8 mouse cellular contexts compared by ENCODE assay signal in genomic region chr2:118179472-118179871, GRCm38 (mm10).
A peak's percentile ranks its signal among the peaks of the same experiment; 100 is the strongest.
DNase-seq lines count a peak whose midpoint lies in the region; ATAC-seq lines count a peak whose summit lies in the region.

No protein-coding gene starts in this region.

- no peaks in the 10 kb centered on the region for H3K36me3 ChIP-seq in heart, embryonic 16.5 days (ENCODE audit: control insufficient read depth, insufficient read depth)
- H3K36me3 ChIP-seq in limb, embryonic 11.5 days (ENCODE audit: control insufficient read depth, insufficient read depth, low read length) = no peaks in the 10 kb centered on the region
- H3K36me3 ChIP-seq in neural tube, embryonic 15.5 days = no peaks in the 10 kb centered on the region

- H3K9ac ChIP-seq in heart, embryonic 16.5 days (ENCODE audit: low read length) = peak overlapping the region; percentile 25; the same call in 1 of the 2 replicates
- H3K9ac ChIP-seq in limb, embryonic 11.5 days (ENCODE audit: low read length) = no peak overlapping the region
- no peak overlapping the region for H3K9ac ChIP-seq in neural tube, embryonic 15.5 days (replicated peaks)

- peak; percentile 14 for DNase-seq in heart, adult 8-10 months (ENCODE audit: low spot score)
- no peak for DNase-seq in heart, postnatal 25 days (ENCODE audit: low spot score)
- peak; percentile 46 for DNase-seq in limb, embryonic 11.5 days (ENCODE audit: low spot score)
- no peak for DNase-seq in frontal cortex, postnatal 10 days (ENCODE audit: low spot score in 2 of 2)
- DNase-seq in B cell, adult 2 months = no peak
- no peak for DNase-seq in adrenal gland, postnatal 25 days

- no peaks in the 10 kb centered on the region for H3K27me3 ChIP-seq in heart, embryonic 16.5 days (ENCODE audit: control insufficient read depth, insufficient read depth, low read length)
- no peaks in the 10 kb centered on the region for H3K27me3 ChIP-seq in limb, embryonic 11.5 days (ENCODE audit: control insufficient read depth, insufficient read depth, low read length)
- no peaks in the 10 kb centered on the region for H3K27me3 ChIP-seq in neural tube, embryonic 15.5 days (replicated peaks)

- ATAC-seq in heart, embryonic 16.5 days (replicated peaks; ENCODE audit: extremely low read depth, insufficient read depth, low FRiP score) = 0 out of 2 replicates have a peak, but pooled peaks have one; percentile 14
- ATAC-seq in limb, embryonic 11.5 days (ENCODE audit: insufficient number of reproducible peaks, low FRiP score, low TSS enrichment, low read depth) = no peak
- no peak for ATAC-seq in neural tube, embryonic 15.5 days (ENCODE audit: low FRiP score)

- peak overlapping the region; percentile 55 for H3K4me2 ChIP-seq in heart, embryonic 16.5 days (ENCODE audit: low read depth, low read length)
- H3K4me2 ChIP-seq in limb, embryonic 11.5 days (ENCODE audit: low read depth, severe bottlenecking) = peak overlapping the region; percentile 37
- H3K4me2 ChIP-seq in neural tube, embryonic 15.5 days = peak overlapping the region; percentile 41

- intact Hi-C loops in heart, postnatal 25 days (cut with DNase I) = no loop called here

- no peaks in the 10 kb centered on the region; the same call in 1 of the 2 replicates for H3K4me1 ChIP-seq in heart, embryonic 16.5 days (ENCODE audit: control insufficient read depth, insufficient read depth, low read length)
- peaks cover 4% of the 10 kb centered on the region; the same call in 1 of the 2 replicates for H3K4me1 ChIP-seq in limb, embryonic 11.5 days (ENCODE audit: control insufficient read depth, insufficient read depth, low read length)
- H3K4me1 ChIP-seq in neural tube, embryonic 15.5 days = peaks cover 2% of the 10 kb centered on the region; the same call in 1 of the 2 replicates

- WGBS in heart, embryonic 16.5 days = 6% methylated on average over 7 of the region's 10 CpGs
- 7% methylated on average over 8 of the region's 10 CpGs for WGBS in limb, embryonic 11.5 days
- 1% methylated on average over 5 of the region's 10 CpGs for WGBS in neural tube, embryonic 15.5 days

- no peaks in the 10 kb centered on the region; the same call in 1 of the 2 replicates for H3K9me3 ChIP-seq in heart, embryonic 16.5 days (replicated peaks; ENCODE audit: control insufficient read depth, low read length)
- no peaks in the 10 kb centered on the region; the same call in 1 of the 2 replicates for H3K9me3 ChIP-seq in limb, embryonic 11.5 days (ENCODE audit: control insufficient read depth, low read length)
- H3K9me3 ChIP-seq in neural tube, embryonic 15.5 days (replicated peaks) = no peaks in the 10 kb centered on the region

- peak overlapping the region; percentile 32 for H3K4me3 ChIP-seq in heart, embryonic 16.5 days (ENCODE audit: low read length)
- H3K4me3 ChIP-seq in limb, embryonic 11.5 days (ENCODE audit: low read depth, low read length) = 0 out of 2 replicates have a peak overlapping the region, but pooled peaks have one; percentile 10
- H3K4me3 ChIP-seq in neural tube, embryonic 15.5 days (replicated peaks) = no peak overlapping the region

- peak overlapping the region; percentile 48; the same call in 1 of the 2 replicates for H3K27ac ChIP-seq in heart, embryonic 16.5 days (ENCODE audit: low read length)
- H3K27ac ChIP-seq in limb, embryonic 11.5 days (replicated peaks; ENCODE audit: low read depth, low read length) = 0 out of 2 replicates have a peak overlapping the region, but pooled peaks have one; percentile 47
- no peak overlapping the region for H3K27ac ChIP-seq in neural tube, embryonic 15.5 days (replicated peaks)

Comparison
In these comparisons a context has a peak if more than half of its experiments do, and no peak if none do; other contexts are left out.
1. DNase-seq: peak in heart, adult 8-10 months (single experiment) and limb, embryonic 11.5 days (single experiment); none in heart, postnatal 25 days (single experiment), frontal cortex, postnatal 10 days (0 of 2), B cell, adult 2 months (0 of 2) and adrenal gland, postnatal 25 days (single experiment).
2. Peak in every context shown above with its lines, with median percentiles within 50 percentile points of each other: H3K4me2 ChIP-seq.